Mouse (Mus musculus) ES-Bruce4 (cell line): ENCODE measurements at regions not wholly inside any gene's neighbourhood (a gene's known extent, or its start where the extent isn't known, plus 50 kb on each side); places are given as distances from the start of the nearest gene placed in this dataset.
A peak's percentile ranks its signal among the peaks of the same experiment; 100 is the strongest.

ENCODE experiments used
- H3K27ac ChIP-seq: 2 replicates; pipeline ENCODE4 v1.5.1; 2012; ENCODE audit warnings: low read length, inconsistent platforms; ENCODE audit not compliant: insufficient read depth
- H3K27me3 ChIP-seq: 2 replicates; pipeline ENCODE4 v1.6.1; 2012; ENCODE audit warnings: mild to moderate bottlenecking, low read length, inconsistent platforms; ENCODE audit not compliant: control insufficient read depth, poor library complexity, insufficient read depth, severe bottlenecking
- H3K36me3 ChIP-seq: 2 replicates; pipeline ENCODE4 v1.6.1; 2012; ENCODE audit warnings: inconsistent platforms, mild to moderate bottlenecking, low read length, moderate library complexity; ENCODE audit not compliant: control insufficient read depth, poor library complexity, insufficient read depth, severe bottlenecking
- H3K4me1 ChIP-seq: one replicate; pipeline ENCODE4 v1.8.1; 2011; ENCODE audit warnings: low read length; ENCODE audit not compliant: control insufficient read depth, insufficient read depth
- H3K4me3 ChIP-seq: 2 replicates; pipeline ENCODE4 v1.5.1; 2011; ENCODE audit warnings: low read depth, mild to moderate bottlenecking, low read length
- H3K9ac ChIP-seq: 2 replicates; pipeline ENCODE4 v1.6.1; 2012; ENCODE audit warnings: low read depth, mild to moderate bottlenecking, inconsistent platforms; ENCODE audit not compliant: poor library complexity, severe bottlenecking
- H3K9me3 ChIP-seq: replicated peaks from 2 replicates; pipeline ENCODE4 v1.6.1; 2012; ENCODE audit warnings: mild to moderate bottlenecking, low read length, inconsistent platforms; ENCODE audit not compliant: control insufficient read depth, poor library complexity, insufficient read depth, severe bottlenecking
- CTCF ChIP-seq: IDR thresholded peaks from one replicate; pipeline ENCODE4 v1.8.1; 2011; ENCODE audit warnings: low read depth, low read length
- EP300 ChIP-seq: IDR thresholded peaks from 2 replicates; pipeline ENCODE4 v1.6.1; 2011; ENCODE audit warnings: low read depth, low read length; ENCODE audit not compliant: insufficient read depth
- POLR2A ChIP-seq: IDR thresholded peaks from one replicate; pipeline ENCODE4 v1.8.1; 2011; ENCODE audit warnings: low read length; ENCODE audit not compliant: insufficient read depth

- Histone ChIP-seq H3K27me3 (no peaks in the 10 kb centered on the region), H3K9ac (no peak overlapping the region), H3K36me3 (no peaks in the 10 kb centered on the region), H3K27ac (no peak overlapping the region), H3K9me3 (no peaks in the 10 kb centered on the region; the same call in 1 of the 2 replicates), H3K4me3 (no peak overlapping the region), H3K4me1 (no peaks in the 10 kb centered on the region)
- TF ChIP-seq EP300, result no peak
- TF ChIP-seq CTCF, result no peak
- TF ChIP-seq POLR2A, result no peak
These were observed 222.3 kb downstream of the Uaca start for GRCm38 (mm10) chr9:61016673-61017072.

- Histone ChIP-seq H3K4me1 (no peaks in the 10 kb centered on the region), H3K9me3 (no peaks in the 10 kb centered on the region; the same call in 1 of the 2 replicates), H3K27ac (no peak overlapping the region), H3K36me3 (no peaks in the 10 kb centered on the region), H3K9ac (no peak overlapping the region), H3K27me3 (no peaks in the 10 kb centered on the region), H3K4me3 (no peak overlapping the region)
- TF ChIP-seq EP300 (no peak), POLR2A (no peak), CTCF (peak; percentile 67)
These were observed 225.6 kb downstream of the Uaca start for GRCm38 (mm10) chr9:61019938-61020337.

- TF ChIP-seq CTCF, result no peak
- TF ChIP-seq POLR2A, result no peak
- TF ChIP-seq EP300, result no peak
- Histone ChIP-seq H3K9me3 (no peaks in the 10 kb centered on the region; the same call in 1 of the 2 replicates), H3K27me3 (no peaks in the 10 kb centered on the region), H3K36me3 (no peaks in the 10 kb centered on the region), H3K4me1 (no peaks in the 10 kb centered on the region), H3K27ac (no peak overlapping the region), H3K9ac (no peak overlapping the region), H3K4me3 (no peak overlapping the region)
These were observed 227.5 kb downstream of the Uaca start for GRCm38 (mm10) chr9:61021810-61022209.

GRCm38 (mm10) chr9:61022371-61023026 is 228.2 kb downstream of the Uaca start:
- H3K4me3 ChIP-seq, result no peak overlapping the region
- H3K27ac ChIP-seq, result no peak overlapping the region
- no peaks in the 10 kb centered on the region for H3K36me3 ChIP-seq
- no peaks in the 10 kb centered on the region for H3K27me3 ChIP-seq
- no peaks in the 10 kb centered on the region for H3K4me1 ChIP-seq
- TF ChIP-seq CTCF, result no peak
- TF ChIP-seq EP300, result no peak
- no peak for TF ChIP-seq POLR2A
- no peaks in the 10 kb centered on the region; the same call in 1 of the 2 replicates for H3K9me3 ChIP-seq
- no peak overlapping the region for H3K9ac ChIP-seq

GRCm38 (mm10) chr9:61025341-61025740 is 231.0 kb downstream of the Uaca start:
- no peaks in the 10 kb centered on the region for H3K36me3 ChIP-seq

GRCm38 (mm10) chr9:61028775-61029401 is 234.5 kb downstream of the Uaca start:
- TF ChIP-seq CTCF (no peak), POLR2A (no peak), EP300 (no peak)
- H3K4me1 ChIP-seq, result no peaks in the 10 kb centered on the region
- no peak overlapping the region for H3K27ac ChIP-seq
- no peak overlapping the region for H3K9ac ChIP-seq
- no peaks in the 10 kb centered on the region for H3K36me3 ChIP-seq
- no peaks in the 10 kb centered on the region for H3K27me3 ChIP-seq
- H3K4me3 ChIP-seq, result no peak overlapping the region
- H3K9me3 ChIP-seq, result no peaks in the 10 kb centered on the region

More at GRCm38 (mm10) chr9:61025341-61025740, 231.0 kb downstream of the Uaca start:
- H3K9ac ChIP-seq, result no peak overlapping the region
- H3K9me3 ChIP-seq, result no peaks in the 10 kb centered on the region; the same call in 1 of the 2 replicates
- H3K27ac ChIP-seq, result no peak overlapping the region
- no peak overlapping the region for H3K4me3 ChIP-seq
- TF ChIP-seq POLR2A (no peak), EP300 (no peak), CTCF (no peak)
- no peaks in the 10 kb centered on the region for H3K27me3 ChIP-seq
- no peaks in the 10 kb centered on the region for H3K4me1 ChIP-seq
